Mouse (Mus musculus): ENCODE measurements around the gene Foxp1.

GRCm38 (mm10) chr6:98981265-98981664 is 541.3 kb downstream of the Foxp1 start:
- TF ChIP-seq CTCF (IDR thresholded peaks at IDR 0.05; ENCODE audit: borderline replicate concordance, control insufficient read depth, extremely low read depth, insufficient read depth, low read length, poor library complexity) (no peak), POLR2A (IDR thresholded peaks at IDR 0.05; ENCODE audit: control insufficient read depth, extremely low read depth, insufficient read depth, low read length, poor library complexity) (no peak)
